27 mouse cellular contexts compared by ENCODE assay signal in the genomic region with DNA sequence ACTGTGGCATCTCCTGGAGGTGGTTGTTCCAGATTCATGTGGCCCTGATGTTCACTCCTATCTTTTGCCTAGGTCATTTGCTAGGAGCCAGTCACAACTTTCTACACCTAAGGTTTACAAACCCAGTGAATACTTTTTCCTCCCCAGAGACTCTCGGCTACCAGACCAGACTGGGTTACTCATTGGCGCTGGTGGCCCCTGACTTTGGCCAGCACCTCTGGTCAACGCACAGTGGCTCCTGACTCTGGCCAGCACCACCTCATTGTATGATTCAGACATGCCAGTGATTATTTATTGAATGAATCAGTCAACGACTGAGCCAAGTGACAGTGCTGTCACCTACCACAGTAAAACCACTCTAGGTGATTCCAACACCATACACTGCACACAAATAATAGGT.
"Had no signal": no experiment of that assay in that cellular context is flagged by ENCODE, and none has a peak within 500 bp of the region (broad histone marks: within the 10 kb centered on the region; RNA-seq: fewer than 3 reads in every experiment).

No protein-coding gene starts in this region.

- H3K9me3 ChIP-seq: limb, embryonic 10.5 days; limb, embryonic 12.5 days; limb, embryonic 13.5 days; limb, embryonic 15.5 days; liver, embryonic 12.5 days; liver, embryonic 13.5 days; liver, embryonic 15.5 days; lung, embryonic 15.5 days; megakaryocyte, embryonic 14.5 days; midbrain, embryonic 12.5 days; midbrain, embryonic 15.5 days had no signal

- H3K27ac ChIP-seq: limb, embryonic 10.5 days; limb, embryonic 12.5 days; limb, embryonic 13.5 days; limb, embryonic 15.5 days; liver, embryonic 12.5 days; liver, embryonic 13.5 days; liver, embryonic 14.5 days; liver, embryonic 15.5 days; lung, embryonic 15.5 days; macrophage; midbrain, embryonic 10.5 days; midbrain, embryonic 12.5 days; midbrain, embryonic 13.5 days; midbrain, embryonic 15.5 days had no signal

- DNase-seq: left cerebral cortex, postnatal 4 days; liver; liver, embryonic 13.5 days; liver, postnatal 0 days; lung, adult 18-20 months; lung, adult 2 months; lung, embryonic 14.5 days; lung, postnatal 10 days; lung, postnatal 14 days; lung, postnatal 36 days; lung, postnatal 4 days; midbrain, embryonic 14.5 days had no signal

- H3K4me1 ChIP-seq: limb, embryonic 10.5 days; limb, embryonic 12.5 days; limb, embryonic 13.5 days; liver, embryonic 12.5 days; liver, embryonic 13.5 days; liver, embryonic 15.5 days; megakaryocyte, embryonic 14.5 days; midbrain, embryonic 10.5 days; midbrain, embryonic 12.5 days; midbrain, embryonic 13.5 days; midbrain, embryonic 15.5 days had no signal

- H3K27me3 ChIP-seq: limb, embryonic 12.5 days; limb, embryonic 13.5 days; limb, embryonic 15.5 days; liver, embryonic 12.5 days; liver, embryonic 13.5 days; liver, embryonic 15.5 days; lung, embryonic 15.5 days; megakaryocyte, embryonic 14.5 days; midbrain, embryonic 12.5 days; midbrain, embryonic 13.5 days; midbrain, embryonic 15.5 days had no signal

- H3K4me3 ChIP-seq: limb, embryonic 10.5 days; limb, embryonic 12.5 days; limb, embryonic 13.5 days; limb, embryonic 15.5 days; liver, embryonic 12.5 days; liver, embryonic 13.5 days; liver, embryonic 15.5 days; lung, embryonic 15.5 days; megakaryocyte, embryonic 14.5 days; midbrain, embryonic 10.5 days; midbrain, embryonic 12.5 days; midbrain, embryonic 13.5 days; midbrain, embryonic 15.5 days; myocyte had no signal

- H3K36me3 ChIP-seq: limb, embryonic 10.5 days; limb, embryonic 12.5 days; midbrain, embryonic 10.5 days; midbrain, embryonic 12.5 days; midbrain, embryonic 15.5 days had no signal
